30 mouse cellular contexts compared by ENCODE assay signal in the genomic region with DNA sequence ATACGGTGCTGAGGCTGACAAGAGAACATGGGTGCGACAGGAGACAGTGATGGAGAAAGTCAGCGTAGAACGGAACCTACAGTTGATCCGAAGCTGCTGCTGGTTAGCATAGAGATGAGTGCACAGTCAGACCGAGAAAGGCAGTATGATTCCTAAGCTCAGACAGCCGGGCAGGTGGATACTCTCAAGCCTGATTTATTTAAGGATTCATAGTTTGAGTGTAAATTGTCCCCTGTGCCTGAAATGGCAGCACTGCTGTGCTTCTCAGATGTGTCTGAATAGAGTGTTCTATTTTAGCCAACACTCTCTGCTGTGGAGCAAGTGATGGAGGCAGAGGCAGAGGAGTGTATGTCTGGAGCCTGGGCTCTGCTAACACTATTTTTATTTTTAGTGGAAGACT. TPM values are rescaled to one million over a fixed set of nuclear protein-coding genes. Genes with fewer than 3 reads are reported as not detected.
A peak's percentile ranks its signal among the peaks of the same experiment; 100 is the strongest.
DNase-seq lines count a peak whose midpoint lies in the region; TF ChIP-seq lines count a peak whose summit lies in the region.
"Had no signal": no experiment of that assay in that cellular context is flagged by ENCODE, and none has a peak within 500 bp of the region (broad histone marks: within the 10 kb centered on the region; RNA-seq: fewer than 3 reads in every experiment).

No protein-coding gene starts in this region.

- no peak for TF ChIP-seq POLR2A in cortical plate, adult 2 months (IDR thresholded peaks at IDR 0.05; ENCODE audit: extremely low read depth, insufficient read depth, low read length)

- TF ChIP-seq CTCF in cortical plate, adult 2 months (IDR thresholded peaks at IDR 0.05; ENCODE audit: extremely low read depth, insufficient read depth, low read length) = no peak

- intact Hi-C loops in left cerebral cortex, postnatal 10 days (cut with DNase I) = loop anchor here (10.0 kb wide), 2 partner anchors 91 to 339 kb away; a partner anchor contains a TSS
- intact Hi-C loops in left cerebral cortex, postnatal 14 days (cut with DNase I) = loop anchor here (5.0 kb wide), 1 partner anchor 42 kb away; a partner anchor contains a TSS

- peak; percentile 27 for DNase-seq in left cerebral cortex, adult 11 months (ENCODE audit: low spot score)
- DNase-seq in left cerebral cortex, postnatal 10 days (ENCODE audit: extremely low spot score in 1 of 2, low spot score in 2 of 2) = no peak
- DNase-seq in left cerebral cortex, postnatal 14 days (ENCODE audit: low spot score in 2 of 2) = peak; percentile 40 to 42
- DNase-seq in right cerebral cortex, postnatal 36 days (ENCODE audit: low spot score in 2 of 2) = peak; percentile 39 to 61
- DNase-seq in spleen, postnatal 4 days (ENCODE audit: low spot score in 2 of 2) = no peak
- no peak for DNase-seq in urinary bladder, adult 18-20 months (ENCODE audit: low spot score in 2 of 2)
- DNase-seq: adrenal gland, adult 2 months; cerebellum, adult 2 months; cerebellum, postnatal 25 days; embryo, embryonic 11 days; gastrocnemius, postnatal 25 days; heart, adult 2 months; heart, postnatal 36 days; kidney, adult 18-20 months; kidney, postnatal 4 days; liver; thymus, postnatal 14 days had no signal

- 0 out of 2 replicates have a peak overlapping the region, but pooled peaks have one; percentile 1 for H3K4me3 ChIP-seq in cortical plate, adult 2 months (ENCODE audit: insufficient read depth, low read length)
- H3K4me3 ChIP-seq: embryonic facial prominence, embryonic 13.5 days; erythroblast, embryonic 14.5 days; heart, adult 2 months; hindbrain, embryonic 13.5 days; limb, embryonic 10.5 days; liver, embryonic 15.5 days; neural tube, embryonic 15.5 days had no signal

- no peak overlapping the region; the same call in 1 of the 2 replicates for H3K27ac ChIP-seq in cortical plate, adult 2 months (ENCODE audit: insufficient read depth, low read length)
- H3K27ac ChIP-seq: embryonic facial prominence, embryonic 13.5 days; heart, adult 2 months; hindbrain, embryonic 13.5 days; limb, embryonic 10.5 days; liver, embryonic 15.5 days; macrophage; neural tube, embryonic 15.5 days had no signal

- peaks cover 2% of the 10 kb centered on the region; the same call in 1 of the 2 replicates for H3K4me1 ChIP-seq in cortical plate, adult 2 months (ENCODE audit: control insufficient read depth, insufficient read depth, low read length)
- H3K4me1 ChIP-seq: embryonic facial prominence, embryonic 13.5 days; liver, embryonic 15.5 days had no signal

RNA-seq across cellular contexts. Expression of a gene that starts 17.0 kb away (rescaled TPM):
- under 1 TPM in 1 of 2 experiments, not detected in 1; 0.34 TPM for total RNA-seq in left cerebral cortex, postnatal 10 days (2021)
- 0.19 and 0.21 TPM in 2 replicates for polyA plus RNA-seq in cortical plate, adult 2 months (2012; rRNA removed)
- under 1 TPM in 1 of 2 experiments, not detected in 1; 0.15 TPM for total RNA-seq in left cerebral cortex, postnatal 14 days (2021)
- total RNA-seq: gastrocnemius, postnatal 25 days; heart, adult 2 months; heart, postnatal 36 days had no signal
- polyA plus RNA-seq: adrenal gland, adult 2 months; erythroblast, embryonic 14.5 days; forebrain, embryonic 14.5 days; heart, adult 2 months; heart, embryonic 14.5 days; kidney, embryonic 16.5 days; liver, embryonic 15.5 days; neural tube, embryonic 15.5 days had no signal

RNA-seq across cellular contexts. Expression of a gene that starts 27.7 kb away (rescaled TPM):
- not detected for total RNA-seq in left cerebral cortex, postnatal 10 days (2021)
- polyA plus RNA-seq in cortical plate, adult 2 months (2012; rRNA removed) = not detected in 2 replicates
- not detected for total RNA-seq in left cerebral cortex, postnatal 14 days (2021)
- total RNA-seq: adrenal gland, adult 2 months; gastrocnemius, postnatal 25 days; heart, adult 2 months; heart, postnatal 36 days; MEL had no signal
- polyA plus RNA-seq: adrenal gland, adult 2 months; cerebellum, adult 2 months; embryonic facial prominence, embryonic 13.5 days; erythroblast, embryonic 14.5 days; forebrain, embryonic 14.5 days; heart, adult 2 months; heart, embryonic 14.5 days; hindbrain, embryonic 13.5 days; kidney, embryonic 16.5 days; limb, embryonic 10.5 days; liver, embryonic 15.5 days; lung, embryonic 16.5 days; macrophage; neural tube, embryonic 15.5 days had no signal

RNA-seq across cellular contexts. Expression of a gene that starts 42.3 kb away (rescaled TPM):
- 10 to 100 TPM; 13.6 to 20.2 TPM for total RNA-seq in left cerebral cortex, postnatal 10 days (2021)
- polyA plus RNA-seq in cortical plate, adult 2 months (2012; rRNA removed) = 19.5 and 20.2 TPM in 2 replicates
- total RNA-seq in left cerebral cortex, postnatal 14 days (2021) = 10 to 100 TPM; 16.5 to 17.0 TPM

Comparison
In these comparisons a context has a peak if more than half of its experiments do, and no peak if none do; other contexts are left out.
1. DNase-seq: peak in left cerebral cortex, adult 11 months (single experiment), left cerebral cortex, postnatal 14 days (2 of 2) and right cerebral cortex, postnatal 36 days (2 of 2); none in left cerebral cortex, postnatal 10 days (0 of 2), spleen, postnatal 4 days (0 of 2) and urinary bladder, adult 18-20 months (0 of 2).